In genomic region chr1:131492360-131492759, GRCm38 (mm10) we compare ENCODE assay signal across 12 mouse cellular contexts. TPM values are rescaled to one million over a fixed set of nuclear protein-coding genes. Genes with fewer than 3 reads are reported as not detected.
DNase-seq lines count a peak whose midpoint lies in the region; ATAC-seq lines count a peak whose summit lies in the region.
"Had no signal": no experiment of that assay in that cellular context is flagged by ENCODE, and none has a peak within 500 bp of the region (broad histone marks: within the 10 kb centered on the region; RNA-seq: fewer than 3 reads in every experiment).

No protein-coding gene starts in this region.

- H3K4me3 ChIP-seq in hindbrain, embryonic 13.5 days = no peak overlapping the region
- no peak overlapping the region for H3K4me3 ChIP-seq in hindbrain, embryonic 11.5 days (ENCODE audit: low read depth, low read length)
- H3K4me3 ChIP-seq in limb, embryonic 10.5 days = no peak overlapping the region
- H3K4me3 ChIP-seq: embryonic facial prominence, embryonic 12.5 days had no signal

- no peaks in the 10 kb centered on the region for H3K27me3 ChIP-seq in hindbrain, embryonic 13.5 days
- H3K27me3 ChIP-seq in hindbrain, embryonic 11.5 days (ENCODE audit: control insufficient read depth, insufficient read depth, low read length) = no peaks in the 10 kb centered on the region
- no peaks in the 10 kb centered on the region for H3K27me3 ChIP-seq in limb, embryonic 10.5 days (ENCODE audit: low read depth, poor library complexity, severe bottlenecking)
- H3K27me3 ChIP-seq: embryonic facial prominence, embryonic 12.5 days; Patski had no signal

- no peak overlapping the region for H3K4me2 ChIP-seq in hindbrain, embryonic 13.5 days
- no peak overlapping the region for H3K4me2 ChIP-seq in hindbrain, embryonic 11.5 days (replicated peaks; ENCODE audit: low read depth, low read length)
- H3K4me2 ChIP-seq: embryonic facial prominence, embryonic 12.5 days; lung, embryonic 14.5 days had no signal

- no peaks in the 10 kb centered on the region for H3K9me3 ChIP-seq in hindbrain, embryonic 13.5 days
- no peaks in the 10 kb centered on the region for H3K9me3 ChIP-seq in hindbrain, embryonic 11.5 days (ENCODE audit: control insufficient read depth, low read length)
- H3K9me3 ChIP-seq in limb, embryonic 10.5 days (replicated peaks) = no peaks in the 10 kb centered on the region
- H3K9me3 ChIP-seq: embryonic facial prominence, embryonic 12.5 days had no signal

- ATAC-seq in hindbrain, embryonic 13.5 days (ENCODE audit: low FRiP score) = no peak
- no peak for ATAC-seq in hindbrain, embryonic 11.5 days (ENCODE audit: low FRiP score)
- peak; percentile 98 for ATAC-seq in granulocyte monocyte progenitor cell, adult 5-6 weeks (replicated peaks; ENCODE audit: poor library complexity, severe bottlenecking)
- ATAC-seq: intestine, embryonic 16.5 days; Patski had no signal

- DNase-seq in hindbrain, embryonic 11.5 days (ENCODE audit: low spot score) = no peak
- peak; percentile 23 for DNase-seq in thymus, postnatal 0 days (ENCODE audit: low spot score)
- no peak for DNase-seq in thymus, postnatal 4 days
- DNase-seq in limb, embryonic 10.5 days (ENCODE audit: low spot score) = no peak
- no peak for DNase-seq in embryo, embryonic 9.5 days (ENCODE audit: extremely low spot score)
- no peak for DNase-seq in right cerebral cortex, postnatal 14 days
- DNase-seq: lung, embryonic 14.5 days had no signal

- H3K27ac ChIP-seq in hindbrain, embryonic 13.5 days = peak overlapping the region; percentile 35; the same call in 1 of the 2 replicates
- H3K27ac ChIP-seq in hindbrain, embryonic 11.5 days (ENCODE audit: low read depth, low read length) = no peak overlapping the region
- H3K27ac ChIP-seq in limb, embryonic 10.5 days = no peak overlapping the region
- H3K27ac ChIP-seq: embryonic facial prominence, embryonic 12.5 days had no signal

- H3K9ac ChIP-seq in hindbrain, embryonic 13.5 days = no peak overlapping the region
- no peak overlapping the region for H3K9ac ChIP-seq in hindbrain, embryonic 11.5 days (ENCODE audit: low read depth, low read length)
- H3K9ac ChIP-seq: embryonic facial prominence, embryonic 12.5 days; lung, embryonic 14.5 days had no signal

- peaks cover 21% of the 10 kb centered on the region for H3K4me1 ChIP-seq in hindbrain, embryonic 13.5 days (replicated peaks)
- H3K4me1 ChIP-seq in hindbrain, embryonic 11.5 days (replicated peaks; ENCODE audit: control insufficient read depth, insufficient read depth, low read length) = no peaks in the 10 kb centered on the region; the same call in 1 of the 2 replicates
- no peaks in the 10 kb centered on the region for H3K4me1 ChIP-seq in limb, embryonic 10.5 days

- 50% methylated on average over 2 of the region's 2 CpGs for WGBS in hindbrain, embryonic 13.5 days
- WGBS in hindbrain, embryonic 11.5 days = 53% methylated on average over 2 of the region's 2 CpGs
- WGBS in limb, embryonic 10.5 days = 81% methylated on average over 2 of the region's 2 CpGs

- no peaks in the 10 kb centered on the region for H3K36me3 ChIP-seq in hindbrain, embryonic 13.5 days
- no peaks in the 10 kb centered on the region for H3K36me3 ChIP-seq in hindbrain, embryonic 11.5 days (ENCODE audit: control insufficient read depth, insufficient read depth, low read length)
- H3K36me3 ChIP-seq in limb, embryonic 10.5 days = no peaks in the 10 kb centered on the region
- H3K36me3 ChIP-seq: embryonic facial prominence, embryonic 12.5 days had no signal

RNA-seq across cellular contexts. Expression of gene Srgap2, which starts 34.8 kb away (rescaled TPM):
- 16.8 and 17.7 TPM in 2 replicates for polyA plus RNA-seq in hindbrain, embryonic 13.5 days (2015; fragmentation: Nextera tagmentation; extraction: Ambion mirVana)
- 15.1 and 24.8 TPM in 2 replicates for polyA plus RNA-seq in hindbrain, embryonic 11.5 days (2014; fragmentation: Nextera tagmentation; extraction: Ambion mirVana)
- 7.3 and 8.6 TPM in 2 replicates for polyA plus RNA-seq in thymus, postnatal 0 days (2015; fragmentation: Nextera tagmentation; extraction: Ambion mirVana)
- 36.0 and 61.0 TPM in 2 replicates for total RNA-seq in granulocyte monocyte progenitor cell, adult 5-6 weeks (2014; fragmentation: Nextera tagmentation)
- total RNA-seq in granulocyte monocyte progenitor cell, adult 5-6 weeks (2017) = 14.3 and 16.5 TPM in 2 replicates
- polyA plus RNA-seq in limb, embryonic 10.5 days (2016; fragmentation: Nextera tagmentation; extraction: Ambion mirVana) = 16.5 and 17.2 TPM in 2 replicates

RNA-seq across cellular contexts. Expression of gene Fam72a, which starts 35.3 kb away (rescaled TPM):
- 1.1 and 1.2 TPM in 2 replicates for polyA plus RNA-seq in hindbrain, embryonic 13.5 days (2015; fragmentation: Nextera tagmentation; extraction: Ambion mirVana)
- polyA plus RNA-seq in hindbrain, embryonic 11.5 days (2014; fragmentation: Nextera tagmentation; extraction: Ambion mirVana) = 3.9 and 4.1 TPM in 2 replicates
- polyA plus RNA-seq in thymus, postnatal 0 days (2015; fragmentation: Nextera tagmentation; extraction: Ambion mirVana) = 6.5 and 6.8 TPM in 2 replicates
- total RNA-seq in granulocyte monocyte progenitor cell, adult 5-6 weeks (2014; fragmentation: Nextera tagmentation) = 3.0 and 8.1 TPM in 2 replicates
- 5.0 and 5.7 TPM in 2 replicates for total RNA-seq in granulocyte monocyte progenitor cell, adult 5-6 weeks (2017)
- polyA plus RNA-seq in limb, embryonic 10.5 days (2016; fragmentation: Nextera tagmentation; extraction: Ambion mirVana) = 4.3 and 4.6 TPM in 2 replicates
